Mouse (Mus musculus): ENCODE data around the gene Rab19.
"Not testable (repeated sequence)": the region's sequence is repeated elsewhere in the genome, so short reads cannot be mapped to it uniquely, and the experiment has no call there.

Rab19 gene

DNA sequence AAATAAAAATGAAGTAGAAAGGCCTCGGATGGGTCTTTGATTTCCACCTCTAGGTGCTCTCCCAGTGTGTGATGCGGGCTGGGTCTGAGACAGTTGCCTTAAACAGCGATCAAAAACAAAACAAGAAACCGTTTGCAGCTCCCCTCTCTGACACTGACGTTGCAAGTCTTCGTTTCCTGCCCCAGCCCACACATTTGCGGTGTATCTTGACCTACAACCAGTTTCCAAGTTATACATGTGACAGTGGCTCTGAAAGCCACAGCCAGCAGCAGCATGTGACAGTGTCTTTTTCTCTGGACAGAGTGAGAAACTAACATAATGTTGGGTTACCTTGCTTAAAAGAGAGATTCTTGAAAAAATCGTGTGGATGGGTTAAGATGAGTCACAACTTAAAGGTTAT is 1.2 kb upstream of the Rab19 start:
- peak; percentile 29 to 40 for DNase-seq

DNA sequence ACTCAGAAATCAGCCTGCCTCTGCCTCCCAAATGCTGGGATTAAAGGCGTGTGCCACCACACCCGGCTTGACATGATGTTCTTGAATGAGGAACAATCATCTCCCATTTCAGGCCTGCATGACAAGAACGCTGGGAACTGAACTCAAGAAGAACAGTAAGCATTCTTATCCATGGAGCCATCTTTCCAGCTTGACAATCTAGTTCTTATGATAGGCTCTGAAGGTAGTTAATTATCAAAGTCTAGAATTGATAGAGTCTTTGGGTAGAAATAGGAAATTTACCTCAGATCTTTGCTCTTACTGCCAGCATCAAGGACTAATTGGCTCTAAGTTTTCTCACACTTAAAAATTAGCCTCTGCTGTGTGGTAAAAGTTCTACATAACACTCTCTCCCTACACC is 699 bp upstream of the Rab19 start:
- no peak for DNase-seq

DNA sequence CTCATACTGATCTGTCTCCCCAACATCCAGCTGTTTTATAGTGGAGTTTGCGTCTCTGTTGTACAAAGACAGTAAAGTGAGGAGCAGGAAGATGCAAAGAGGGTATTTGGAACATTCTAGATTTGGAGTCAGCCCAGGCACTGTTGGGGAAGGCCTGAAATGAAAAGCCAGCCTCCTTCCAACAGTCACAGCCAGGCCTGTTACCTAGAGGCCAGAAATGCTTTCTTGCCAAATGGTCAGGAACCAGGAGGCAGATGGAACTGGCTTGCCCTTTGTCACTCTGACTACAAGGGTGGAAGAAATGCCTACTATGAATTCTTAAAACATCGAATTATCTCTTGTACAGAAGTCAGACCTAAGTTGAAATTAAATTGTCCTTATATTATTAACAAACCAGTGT is 9.0 kb downstream of the Rab19 start:
- DNase-seq = no peak

DNA sequence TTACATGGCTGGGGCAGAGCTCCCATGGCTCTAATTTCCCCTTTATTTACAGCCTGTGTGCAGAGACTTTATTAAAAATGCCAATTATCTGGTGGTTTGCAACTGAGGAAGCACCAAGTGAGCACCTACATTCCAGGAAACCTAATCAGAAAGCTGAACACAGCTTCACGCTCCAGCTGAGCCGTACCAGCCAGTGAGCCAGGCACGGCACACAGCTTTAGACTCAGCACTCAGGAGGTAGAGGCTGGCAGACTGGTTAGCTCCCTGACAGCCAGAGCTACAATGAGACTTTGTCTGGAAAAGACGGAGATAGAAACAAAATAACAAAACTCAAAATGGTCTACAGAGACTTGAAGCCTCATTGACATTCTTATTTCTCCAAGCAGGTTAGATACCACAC is 14.5 kb downstream of the Rab19 start:
- DNase-seq = no peak

DNA sequence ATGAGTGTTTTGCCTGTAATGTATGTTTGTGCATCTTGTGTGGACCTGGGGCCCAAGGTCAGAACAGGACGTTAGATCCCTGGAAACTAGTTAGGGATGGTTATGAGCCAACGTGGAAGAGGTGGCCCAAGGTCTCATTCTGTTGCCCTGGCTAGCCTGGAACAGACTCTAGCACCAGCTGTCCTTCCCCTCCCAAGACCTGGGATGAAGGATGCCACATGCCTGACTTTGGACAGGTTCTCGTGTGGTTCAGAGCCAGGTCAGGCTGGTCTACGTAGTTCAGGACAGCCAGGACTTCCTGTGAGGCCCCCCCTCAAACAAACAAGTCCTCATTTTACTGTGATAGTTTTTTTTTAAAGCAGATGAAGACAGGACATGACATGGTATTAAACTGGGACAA is 14.9 kb downstream of the Rab19 start:
- no peak for DNase-seq

DNA sequence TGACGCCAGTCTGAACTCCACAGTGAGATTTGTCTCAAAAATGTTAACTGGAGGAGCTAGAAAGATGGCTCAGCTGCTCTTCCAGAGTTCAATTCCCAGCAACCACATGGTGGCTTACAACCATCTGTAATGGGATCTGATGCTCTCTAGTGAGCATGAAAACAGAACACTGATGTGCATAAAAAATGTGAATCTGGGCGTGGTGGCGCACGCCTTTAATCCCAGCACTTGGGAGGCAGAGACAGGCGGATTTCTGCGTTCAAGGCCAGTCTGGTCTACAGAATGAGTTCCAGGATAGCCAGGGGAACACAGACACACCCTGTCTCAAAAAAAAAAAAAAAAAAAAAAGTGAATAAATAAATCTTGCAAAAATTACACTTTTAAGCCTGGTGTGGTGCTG is 16.1 kb downstream of the Rab19 start:
- no peak for DNase-seq

DNA sequence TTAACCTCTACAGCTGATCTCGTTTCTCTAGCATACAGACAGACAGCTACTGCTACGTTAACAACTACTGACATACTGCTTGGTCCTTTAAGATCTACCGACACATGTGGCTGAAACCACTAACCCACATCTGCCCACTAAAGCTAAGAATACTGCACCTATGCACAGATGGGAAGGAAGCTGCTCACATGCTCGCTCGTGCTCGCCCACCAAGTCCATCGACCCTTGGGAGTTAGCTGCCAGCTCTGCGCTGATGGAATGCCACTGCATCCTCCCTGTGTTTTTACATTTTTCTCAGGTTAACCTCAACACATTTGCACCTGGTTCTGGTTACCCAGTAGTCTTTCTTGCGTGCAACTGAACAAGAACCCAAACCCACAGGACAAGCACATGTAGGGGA is 17.4 kb downstream of the Rab19 start:
- DNase-seq = no peak

DNA sequence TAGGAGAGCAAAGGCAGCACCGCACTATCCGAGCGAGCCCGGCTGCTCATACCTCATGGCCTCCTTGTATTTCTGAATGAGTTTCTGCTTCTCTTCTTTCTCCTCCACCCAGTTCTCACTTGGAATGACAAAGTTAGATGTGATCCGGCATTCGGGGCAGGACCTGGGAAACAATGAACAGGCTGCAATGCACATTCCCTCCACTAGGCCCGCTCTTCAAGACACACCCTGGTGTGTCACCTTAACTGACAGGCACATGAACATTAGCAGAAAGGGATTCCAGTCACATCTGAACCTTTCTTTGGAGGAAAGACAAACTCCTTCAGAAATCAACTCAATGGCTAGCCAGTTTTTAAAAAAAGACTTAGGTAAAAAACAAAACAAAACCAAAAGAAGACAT is 19.4 kb downstream of the Rab19 start:
- peak; percentile 29 to 57 for DNase-seq

DNA sequence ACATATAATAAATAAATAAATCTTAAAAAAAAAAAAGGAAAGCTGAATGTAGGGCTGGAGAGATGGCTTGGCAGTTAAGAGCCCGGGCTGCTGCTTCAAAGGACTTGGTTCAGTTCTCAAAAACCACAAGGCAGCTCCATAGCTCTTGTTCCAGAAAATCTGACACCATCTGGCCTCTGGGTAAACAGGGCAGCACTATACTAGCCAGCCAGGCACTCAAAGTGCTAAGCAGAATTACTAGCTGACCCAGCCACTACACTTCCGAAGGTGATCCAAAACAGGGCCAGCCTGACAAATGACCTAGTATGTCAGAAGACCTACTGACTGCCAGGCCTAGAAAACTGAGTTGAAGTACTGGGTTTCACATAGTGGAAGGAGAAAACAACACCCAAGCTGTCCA is 22.2 kb downstream of the Rab19 start:
- no peak for DNase-seq

DNA sequence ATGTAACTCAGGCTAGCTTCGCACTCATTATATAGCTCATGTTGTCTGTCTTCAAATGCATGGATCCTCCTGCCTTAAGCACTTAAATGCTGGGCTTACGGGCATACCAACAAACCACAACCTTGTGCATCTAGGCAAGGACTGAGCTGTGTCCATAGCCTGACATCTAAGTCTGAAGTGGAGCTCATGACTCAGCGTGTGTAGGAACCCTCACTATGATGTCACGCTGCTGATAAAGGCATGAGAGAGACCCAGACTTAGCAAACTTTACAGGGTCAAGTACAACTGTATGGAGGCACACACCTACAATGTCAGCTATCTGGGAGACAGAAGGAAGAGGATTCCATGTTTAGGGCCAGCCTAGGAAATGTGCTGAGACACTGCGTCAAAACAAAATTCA is 25.5 kb downstream of the Rab19 start:
- DNase-seq = no peak

DNA sequence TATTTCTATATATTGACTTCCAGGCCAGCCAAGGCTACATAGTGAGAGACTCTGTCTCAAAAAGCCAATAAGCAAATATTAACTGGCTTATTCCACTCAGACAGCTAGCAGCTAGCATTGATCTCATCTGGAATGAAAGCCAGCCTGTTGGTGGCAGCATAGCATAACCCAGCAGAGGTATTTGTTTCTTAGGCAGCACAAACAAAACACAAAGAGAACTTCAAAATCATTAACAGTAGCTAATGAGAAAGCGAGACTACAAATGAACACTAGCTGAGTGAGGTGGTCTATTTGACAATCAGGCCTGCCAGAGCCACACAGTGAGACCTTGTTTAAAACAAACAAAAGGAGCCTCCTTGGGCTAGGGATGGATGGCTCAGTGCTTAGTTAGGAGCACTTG is 33.1 kb downstream of the Rab19 start:
- no peak for DNase-seq

DNA sequence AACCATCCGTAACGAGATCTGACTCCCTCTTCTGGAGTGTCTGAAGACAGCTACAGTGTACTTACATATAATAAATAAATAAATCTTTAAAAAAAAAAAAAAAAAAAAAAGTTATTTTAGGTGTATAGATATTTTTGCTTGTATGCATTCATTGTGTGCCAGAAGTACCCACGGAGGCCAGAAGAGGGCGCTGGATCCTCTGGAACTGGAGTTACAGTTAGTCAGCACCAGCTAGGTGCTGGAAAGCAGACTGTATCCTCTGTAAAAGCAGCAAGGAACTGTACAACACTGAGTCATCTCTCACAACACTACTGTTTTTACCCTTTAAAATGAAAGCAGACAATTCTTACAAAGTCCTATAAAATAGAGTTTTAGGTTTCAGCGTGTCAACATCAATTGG is 34.8 kb downstream of the Rab19 start:
- peak; percentile 49 to 77 for DNase-seq

DNA sequence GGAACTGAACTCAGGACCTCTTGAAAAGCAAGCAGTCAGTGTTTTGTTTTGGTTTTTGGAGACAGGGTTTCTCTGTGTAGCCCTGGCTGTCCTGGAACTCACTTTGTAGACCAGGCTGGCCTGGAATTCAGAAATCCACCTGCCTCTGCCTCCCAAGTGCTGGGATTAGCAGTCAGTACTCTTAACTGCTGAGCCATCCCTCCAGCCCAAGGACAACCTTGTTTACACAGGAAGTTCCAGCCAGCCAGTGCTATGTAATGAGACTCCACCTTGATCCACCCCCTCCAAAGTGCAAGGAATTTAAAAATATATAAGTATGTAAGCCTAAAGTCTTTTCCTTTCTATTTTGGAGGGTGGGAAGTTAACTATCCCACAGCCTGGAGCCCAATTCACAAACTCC is 35.7 kb downstream of the Rab19 start:
- DNase-seq = not testable (repeated sequence)

DNA sequence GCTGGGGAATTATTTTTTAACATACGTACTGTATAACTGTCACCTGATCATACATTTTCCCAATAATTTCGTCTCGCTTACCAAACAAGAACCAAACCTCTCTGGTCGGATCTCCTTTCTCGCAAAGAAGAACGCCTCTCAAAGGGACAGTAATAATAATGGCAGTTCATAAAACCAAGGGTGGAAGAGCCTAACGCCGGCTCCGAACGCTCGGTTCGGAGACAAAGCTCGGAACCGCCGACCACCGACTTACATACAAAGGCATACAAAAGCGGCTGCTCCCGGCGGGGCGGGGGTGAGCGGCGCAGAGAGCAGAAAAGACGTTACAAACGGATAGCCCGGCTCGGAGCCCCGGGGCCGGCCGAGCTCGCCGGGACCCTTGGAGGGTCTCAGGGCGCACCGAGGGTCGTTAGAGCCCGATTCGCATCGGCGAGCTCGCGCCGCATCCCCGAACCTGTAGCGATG is 38.4 kb downstream of the Rab19 start:
- no peak for DNase-seq

DNA sequence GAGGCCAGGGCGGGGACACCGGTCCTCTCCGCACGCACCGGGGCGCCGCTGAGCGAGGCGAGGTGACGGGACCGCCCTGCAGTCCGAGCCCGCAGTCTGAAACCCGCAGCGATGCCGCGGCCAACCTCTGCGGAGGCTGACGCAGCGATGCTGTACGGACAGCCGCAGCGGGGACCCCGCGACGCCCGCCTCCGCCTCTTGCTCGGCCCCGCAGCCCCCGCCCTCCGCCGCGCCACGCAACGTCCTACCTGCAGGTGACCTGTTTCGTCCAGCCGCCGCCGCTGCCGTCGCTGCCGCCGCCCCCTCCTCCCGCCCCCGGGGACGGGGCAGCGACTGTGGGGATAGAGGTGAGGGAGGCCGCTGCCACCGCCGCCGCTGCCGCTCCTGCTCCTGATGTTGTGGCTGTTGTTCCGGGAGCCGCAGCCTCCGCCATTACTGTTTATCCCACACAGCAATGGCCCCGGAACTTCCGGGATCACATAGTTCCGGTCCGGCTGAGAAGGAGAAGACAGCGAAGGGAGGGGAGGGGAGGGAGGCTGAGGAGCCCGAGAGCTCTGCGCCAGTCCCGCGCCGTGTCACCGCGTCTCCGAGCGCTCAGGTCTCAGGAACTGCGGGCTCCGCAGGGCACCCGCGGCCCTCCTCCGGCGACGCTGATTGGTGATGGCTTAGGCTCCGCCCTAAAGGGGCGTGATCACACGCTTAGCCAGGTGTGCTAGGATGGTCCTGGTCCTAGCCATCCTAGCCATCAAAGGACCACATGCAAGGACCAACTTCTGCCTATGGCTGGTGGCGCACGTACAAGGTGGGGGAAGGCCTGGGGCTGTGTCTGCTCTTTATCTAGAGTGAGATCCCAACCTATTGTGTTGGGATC is 39.1 kb downstream of the Rab19 start, which contains the start of gene Mkrn1:
TSS of gene Mkrn1 (minus strand) at position 612 of the 871 bp plus-strand sequence.
- peak; percentile 81 to 82 for DNase-seq

DNA sequence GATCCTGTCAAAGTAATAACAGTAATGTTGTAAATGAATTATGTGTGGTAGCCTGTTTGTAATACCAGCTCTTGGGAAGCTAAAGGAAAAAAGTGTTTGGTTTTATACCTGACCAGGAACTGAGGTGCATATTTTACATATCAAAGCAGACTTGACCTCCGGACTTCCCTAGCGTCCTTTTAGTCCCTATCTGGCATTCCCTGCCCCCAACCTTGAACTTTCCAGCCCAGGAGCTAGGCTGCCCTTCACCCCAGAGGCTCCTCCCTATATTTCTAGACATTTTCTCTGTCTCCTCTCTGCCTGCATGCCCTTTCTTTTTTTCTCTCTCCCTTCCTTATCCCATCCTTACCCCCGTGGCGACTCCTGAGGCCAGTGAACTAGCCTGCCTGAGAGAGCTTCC is 39.9 kb downstream of the Rab19 start:
- no peak for DNase-seq

DNA sequence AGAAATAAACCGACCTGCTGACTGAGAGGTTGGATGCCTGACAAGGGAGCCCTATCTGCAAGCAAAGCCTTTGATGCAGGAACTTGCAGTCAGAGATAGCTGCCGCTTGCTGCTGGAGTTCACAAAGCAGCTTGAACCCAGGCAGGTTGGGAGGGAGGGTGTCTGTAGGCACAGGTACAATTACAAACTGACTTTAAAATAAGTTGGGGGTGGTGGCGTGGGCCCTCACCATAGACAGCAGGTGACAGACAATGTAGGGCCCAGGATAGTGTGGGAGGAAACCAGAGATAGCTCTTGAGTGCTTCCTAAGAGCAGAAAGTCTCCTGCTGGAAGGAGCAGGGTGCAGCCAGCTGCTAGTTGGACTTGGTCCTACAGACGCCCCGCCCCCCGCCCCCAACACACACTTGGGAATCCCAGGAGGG is 42.2 kb downstream of the Rab19 start:
- DNase-seq = no peak

DNA sequence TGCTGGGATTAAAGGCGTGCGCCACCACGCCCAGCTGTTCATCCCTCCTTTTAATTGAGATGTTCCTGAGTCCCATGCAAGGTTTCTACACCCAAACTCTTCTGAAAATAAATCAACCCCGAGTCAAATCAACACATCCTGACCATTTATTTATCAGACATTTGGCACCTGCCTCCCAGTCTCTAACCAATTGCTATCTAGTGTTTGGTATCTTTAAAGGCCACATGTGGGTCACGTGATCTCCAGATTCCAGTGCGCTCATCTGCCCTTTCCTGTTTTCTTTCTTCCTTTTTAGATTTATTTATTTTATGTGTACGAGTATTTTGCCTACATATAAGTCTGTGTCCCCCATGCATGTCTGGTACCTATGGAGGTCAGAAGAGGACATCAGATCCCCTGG is 42.7 kb downstream of the Rab19 start:
- no peak for DNase-seq

DNA sequence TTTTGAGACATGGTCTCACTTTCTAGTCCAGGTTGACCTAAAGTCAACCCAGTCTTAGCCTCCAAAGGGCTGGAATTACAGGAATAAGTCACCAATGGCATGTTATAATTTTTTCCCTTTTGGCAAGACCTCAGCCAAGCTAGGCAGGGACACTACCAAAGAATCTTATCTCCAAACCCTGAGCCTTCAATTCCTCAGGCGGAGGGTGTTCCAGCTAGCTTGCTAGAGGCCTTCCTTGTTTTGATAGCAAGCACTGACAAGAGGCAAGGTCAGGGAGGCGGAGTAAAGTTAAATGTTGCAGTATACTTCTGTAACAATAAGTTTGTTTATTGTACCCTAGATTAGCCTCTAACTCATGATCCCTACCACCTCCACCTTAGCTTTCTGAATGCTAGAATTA is 44.2 kb downstream of the Rab19 start:
- DNase-seq = no peak

DNA sequence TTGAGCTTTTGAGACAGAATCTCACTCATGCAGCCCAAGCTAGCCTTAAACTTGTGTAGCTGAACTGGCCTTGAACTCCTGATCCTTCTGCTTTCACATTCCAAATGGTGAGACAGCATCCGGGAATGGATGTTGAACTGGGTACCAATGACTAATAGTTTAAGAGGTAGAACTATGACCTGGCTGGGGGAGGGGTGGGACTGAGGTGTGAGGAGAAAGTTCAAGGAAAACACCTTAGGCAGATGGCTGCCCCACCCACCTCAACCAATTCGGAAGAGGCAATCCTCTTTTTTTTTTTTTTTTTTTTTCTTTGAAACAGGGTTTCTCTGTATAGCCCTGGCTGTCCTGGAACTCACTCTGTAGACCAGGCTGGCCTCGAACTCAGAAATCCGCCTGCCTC is 45.8 kb downstream of the Rab19 start:
- DNase-seq = no peak

DNA sequence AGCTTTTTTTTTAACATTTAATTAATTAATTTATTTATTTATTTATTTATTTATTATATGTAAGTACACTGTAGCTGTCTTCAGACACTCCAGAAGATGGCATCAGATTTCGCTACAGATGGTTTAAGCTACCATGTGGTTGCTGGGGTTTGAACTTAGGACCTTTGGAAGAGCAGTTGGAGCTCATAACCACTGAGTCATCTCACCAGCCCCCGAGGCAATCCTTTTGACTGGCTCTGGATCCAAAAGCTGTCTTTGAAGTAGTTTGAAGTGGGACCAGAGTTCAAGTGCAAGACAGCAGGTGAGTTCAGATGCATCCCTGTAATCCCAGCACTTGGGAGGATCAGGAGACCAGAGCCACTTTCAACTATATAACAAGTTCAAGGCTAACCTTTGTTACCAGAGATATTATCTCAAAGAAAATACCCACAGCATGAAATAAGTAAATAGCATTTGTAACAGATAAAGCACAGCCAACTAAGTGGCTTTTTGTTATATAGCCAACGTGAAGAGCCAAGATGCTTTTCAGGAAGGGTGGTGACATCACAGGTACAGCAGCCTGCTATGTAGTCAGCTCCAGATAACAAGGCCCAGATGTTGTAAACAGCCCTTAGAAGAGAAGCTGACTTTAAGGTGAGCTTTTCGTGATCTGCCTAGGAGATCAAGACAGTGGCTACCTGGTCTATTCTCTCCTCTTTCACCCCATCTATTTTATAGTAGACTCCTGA is 46.5 kb downstream of the Rab19 start:
- DNase-seq = no peak

DNA sequence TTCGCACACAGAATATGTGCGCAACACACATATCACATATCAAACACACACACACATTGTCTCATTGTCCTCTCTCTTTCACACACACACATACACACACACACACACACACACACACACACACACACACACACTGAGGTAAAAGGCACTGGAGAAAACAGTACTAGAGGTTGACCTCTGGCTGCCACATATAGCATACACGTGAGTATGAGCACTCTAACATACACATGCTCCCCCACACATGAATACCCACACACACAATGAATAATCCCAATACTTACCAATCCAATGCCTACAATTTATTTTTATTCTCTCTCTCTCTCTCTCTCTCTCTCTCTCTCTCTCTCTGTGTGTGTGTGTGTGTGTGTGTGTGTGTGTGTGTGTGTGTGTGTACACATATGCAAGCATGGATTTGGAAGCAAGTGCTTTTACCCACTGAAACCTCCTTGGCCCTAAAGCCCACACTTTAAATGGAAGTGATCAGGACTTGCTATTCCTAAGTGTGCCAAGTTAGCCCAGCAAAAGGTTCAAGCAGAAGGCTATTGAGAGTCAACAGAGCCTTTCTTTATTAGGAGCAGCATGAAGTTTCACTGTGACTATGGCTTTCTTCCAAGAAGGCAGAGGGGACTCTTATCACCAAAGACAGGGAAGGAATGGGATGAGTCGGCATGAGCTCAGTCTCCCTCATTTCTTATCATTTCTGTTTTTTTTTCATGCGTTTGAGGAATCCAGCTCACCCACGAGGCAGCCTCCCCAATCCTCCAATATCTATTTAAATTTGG is 48.2 kb downstream of the Rab19 start:
- DNase-seq = no peak

DNA sequence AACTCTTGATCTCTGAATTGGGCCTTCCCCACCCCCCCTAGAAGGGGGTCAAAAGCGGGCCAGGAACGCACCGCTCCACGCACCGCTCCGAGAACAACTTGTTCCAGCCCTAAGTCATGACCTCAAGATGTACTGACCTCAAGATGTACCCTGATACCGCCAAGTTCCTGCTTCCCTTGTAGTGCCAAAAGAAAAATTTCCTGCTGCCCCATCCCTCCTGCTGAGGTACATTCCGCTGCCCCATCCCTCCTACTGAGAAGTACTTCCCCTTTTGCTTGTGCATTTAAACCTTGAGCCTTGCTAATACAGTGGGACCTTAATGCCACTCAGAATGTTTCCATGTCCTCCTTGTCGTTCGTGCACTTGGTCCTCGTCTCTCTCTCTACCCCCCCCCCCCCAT is 49.7 kb downstream of the Rab19 start:
- DNase-seq = no peak

Measured in lung, postnatal 4 days (tissue).